Mouse (Mus musculus) ES-E14 (cell line): ENCODE data around the gene Olfr822.

ENCODE experiments used
- CHD2 ChIP-seq: IDR thresholded peaks from 2 replicates; pipeline ENCODE4 v1.6.1; 2014; ENCODE audit warnings: mild to moderate bottlenecking, low read depth, low read length, inconsistent platforms
- MAFK ChIP-seq: IDR thresholded peaks from 2 replicates; pipeline ENCODE4 v1.6.1; 2014; ENCODE audit warnings: mild to moderate bottlenecking, low read depth, low read length, inconsistent platforms; ENCODE audit not compliant: insufficient read depth
- ZC3H11A ChIP-seq: IDR thresholded peaks from 2 replicates; pipeline ENCODE4 v1.6.1; 2012; ENCODE audit warnings: low read depth, mild to moderate bottlenecking, inconsistent platforms, low read length, borderline replicate concordance
- ZNF384 ChIP-seq: IDR thresholded peaks from 2 replicates; pipeline ENCODE4 v1.6.1; 2012; ENCODE audit warnings: low read depth, low read length, inconsistent platforms

DNA sequence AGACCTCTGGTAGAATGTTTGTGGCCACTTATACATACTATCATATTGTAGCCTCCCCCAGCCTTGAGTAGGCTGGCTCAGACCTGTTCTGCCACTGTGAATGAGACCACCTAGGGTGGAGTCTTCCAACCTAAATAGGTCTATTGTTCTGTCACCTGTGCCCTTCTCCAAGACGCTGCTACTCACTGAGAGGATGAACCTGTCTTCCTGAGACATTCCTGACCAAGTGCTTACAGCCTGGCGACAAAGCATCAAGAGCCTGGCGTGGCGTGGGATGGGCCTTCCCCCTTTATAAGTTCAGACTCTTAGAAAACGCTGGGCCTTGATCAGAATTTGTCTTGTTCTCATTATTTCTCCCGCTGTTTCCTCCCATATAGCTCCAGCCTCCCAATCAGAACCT, 33.9 kb upstream of the Olfr822 start:
- TF ChIP-seq MAFK (no peak), ZNF384 (no peak), CHD2 (no peak), ZC3H11A (no peak)
